Mouse (Mus musculus) thymus, postnatal 0 days (tissue): ENCODE data around the gene Pear1. TPM values are rescaled to one million over a fixed set of nuclear protein-coding genes. Genes with fewer than 3 reads are reported as not detected.
"Not testable (repeated sequence)": the region's sequence is repeated elsewhere in the genome, so short reads cannot be mapped to it uniquely, and the experiment has no call there.

Source experiments
- DNase-seq: peaks from one replicate; pipeline ENCODE4 v3.0.0-alpha.2; 2015; ENCODE audit warnings: low spot score
- polyA plus RNA-seq: library from polyadenylated mRNA; unstranded; fragments of >200 nt; fragmentation: Nextera tagmentation; extraction: Ambion mirVana; gene quantifications from 2 replicates; pipeline ENCODE4 v1.2.1, GENCODE M21; 2015

The Pear1 gene
- polyA plus RNA-seq: 3.5 and 3.6 TPM in 2 replicates

DNA sequence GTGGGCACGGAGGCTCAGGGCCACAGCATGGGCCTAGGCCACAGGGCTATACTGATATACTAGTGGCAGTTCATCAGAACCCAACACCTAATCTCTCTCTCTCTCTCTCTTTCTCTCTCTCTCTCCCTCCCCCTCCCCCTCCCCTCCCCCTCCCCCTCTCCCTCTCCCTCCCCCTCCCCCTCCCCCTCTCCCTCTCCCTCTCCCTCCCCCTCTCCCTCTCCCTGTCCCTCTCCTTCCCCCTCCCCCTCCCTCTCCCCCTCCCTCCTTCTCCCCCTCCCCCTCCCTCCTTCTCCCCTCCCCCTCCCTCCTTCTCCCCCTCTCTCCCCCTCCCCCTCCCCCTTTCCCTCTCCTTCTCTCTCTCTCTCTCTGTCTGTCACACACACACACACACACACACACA, at the start of gene Pear1:
Gene Pear1 (minus strand): TSS at position 101 of the 400 bp plus-strand sequence.
- DNase-seq: not testable (repeated sequence)

DNA sequence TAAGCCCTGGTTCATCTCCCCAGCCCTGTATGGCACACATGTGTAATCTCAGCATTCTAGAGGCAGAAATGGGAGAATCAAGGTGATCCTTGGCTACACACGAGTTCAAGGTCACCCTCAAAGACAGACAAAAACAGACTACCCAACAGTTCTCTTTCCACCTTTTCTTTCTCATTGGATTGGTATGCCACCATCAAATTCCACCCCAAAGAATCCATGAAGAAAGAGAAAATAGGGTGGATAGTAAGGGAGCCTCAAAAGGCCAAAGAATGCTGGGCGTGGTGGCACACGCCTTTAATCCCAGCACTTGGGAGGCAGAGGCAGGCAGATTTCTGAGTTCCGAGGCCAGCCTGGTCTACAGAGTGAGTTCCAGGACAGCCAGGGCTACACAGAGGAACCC, 40.0 kb upstream of the Pear1 start:
- DNase-seq: not testable (repeated sequence)

DNA sequence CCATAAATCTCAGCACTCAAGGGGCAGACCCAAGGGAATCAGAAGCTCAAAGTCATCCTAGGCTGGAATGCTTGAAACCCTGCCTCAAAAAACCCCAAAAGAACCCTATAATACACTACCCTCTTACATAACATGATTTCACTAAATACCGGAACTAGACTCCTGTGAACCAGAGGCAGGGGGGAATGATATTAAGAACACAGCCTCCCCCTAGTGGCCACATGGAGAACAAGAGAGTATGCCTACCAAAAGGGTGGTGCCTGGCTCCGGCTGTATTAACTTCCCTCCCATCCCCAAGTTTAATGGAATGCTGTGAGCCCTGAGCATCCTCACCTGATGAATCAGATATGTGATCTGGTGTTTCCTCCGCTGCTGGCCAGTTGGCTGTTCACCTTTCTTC, 35.7 kb upstream of the Pear1 start:
- peak; percentile 78 for DNase-seq

DNA sequence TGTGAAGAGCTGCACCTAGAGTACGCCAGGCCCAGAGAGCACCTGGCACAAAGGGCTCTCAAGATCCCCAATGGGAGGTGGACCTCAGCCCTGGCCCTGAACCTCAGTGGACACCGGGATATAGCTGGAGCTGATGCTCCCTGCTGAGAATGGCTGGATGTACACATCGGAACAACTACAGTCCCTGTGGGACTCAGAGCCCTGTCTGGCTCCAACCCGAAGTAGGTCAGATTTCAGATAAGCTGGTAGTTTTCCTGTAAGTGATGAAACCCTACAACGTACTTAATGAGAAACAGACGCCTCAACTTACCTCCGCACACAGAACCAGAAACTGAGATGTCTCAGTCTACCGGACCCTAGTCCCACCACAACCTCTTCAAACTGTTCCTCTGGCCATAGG, 33.6 kb upstream of the Pear1 start:
- DNase-seq: no peak

GRCm38 (mm10) chr3:87855936-87856335, 31.8 kb upstream of the Pear1 start:
- DNase-seq: no peak

DNA sequence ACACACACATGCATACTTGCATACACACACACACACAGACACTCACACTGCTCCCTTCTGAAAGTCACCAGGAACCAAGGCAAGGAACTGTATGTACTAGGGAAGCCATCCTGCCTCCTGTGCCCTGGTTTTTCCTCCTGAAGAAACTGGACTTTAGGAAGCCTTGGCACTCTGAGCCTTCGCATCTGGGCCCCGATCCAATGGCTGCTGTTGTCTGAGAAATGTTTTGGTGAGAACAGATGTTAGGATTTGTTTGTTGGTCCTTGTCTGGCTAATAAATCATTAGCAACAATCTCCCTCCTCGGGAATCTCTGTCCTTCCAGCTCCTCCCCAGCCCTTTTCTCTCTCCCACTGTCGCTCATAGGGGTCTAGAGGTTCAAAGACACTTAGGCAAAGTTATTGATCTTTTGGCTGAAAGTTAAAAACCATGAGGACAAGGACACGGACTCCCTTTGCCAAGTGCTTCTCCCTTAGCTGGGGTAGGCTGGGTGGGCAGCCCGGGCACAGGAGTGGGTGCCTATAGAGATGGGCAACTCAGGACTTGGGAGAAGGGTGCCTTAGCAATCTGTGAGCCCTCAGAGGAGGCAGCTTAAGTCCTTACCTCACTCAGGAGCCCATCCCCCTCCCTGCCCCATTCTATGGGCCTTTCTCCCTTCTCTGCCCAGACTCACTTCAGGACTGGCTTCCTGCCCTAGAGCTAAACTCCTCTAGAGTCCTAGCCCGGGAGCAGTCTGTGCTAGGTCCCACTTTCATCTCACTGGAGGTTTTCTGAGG, 30.9 kb upstream of the Pear1 start:
- DNase-seq: no peak

DNA sequence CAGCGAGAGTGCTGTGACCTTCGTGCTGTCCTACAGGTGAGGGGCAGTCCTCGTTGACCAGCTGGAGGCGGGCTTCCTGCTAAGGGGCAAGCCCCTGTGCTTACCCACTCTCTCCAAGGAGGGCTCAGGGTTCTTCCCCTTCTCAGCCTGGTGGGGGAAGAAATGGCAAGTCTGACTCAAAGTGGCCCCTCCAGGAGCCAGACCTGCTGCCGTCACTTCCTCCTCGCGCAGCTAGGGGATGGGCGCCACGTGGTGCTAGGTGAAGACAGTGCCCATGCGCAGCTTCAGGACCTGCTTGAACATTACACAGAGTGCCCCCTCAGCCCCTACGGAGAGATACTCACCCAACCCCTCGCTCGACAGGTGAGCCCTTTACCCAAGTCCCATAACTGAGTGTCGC, 25.0 kb upstream of the Pear1 start:
- DNase-seq: no peak

- DNase-seq: peak; percentile 87
These were observed 23.6 kb upstream of the Pear1 start for GRCm38 (mm10) chr3:87847680-87848079.

DNA sequence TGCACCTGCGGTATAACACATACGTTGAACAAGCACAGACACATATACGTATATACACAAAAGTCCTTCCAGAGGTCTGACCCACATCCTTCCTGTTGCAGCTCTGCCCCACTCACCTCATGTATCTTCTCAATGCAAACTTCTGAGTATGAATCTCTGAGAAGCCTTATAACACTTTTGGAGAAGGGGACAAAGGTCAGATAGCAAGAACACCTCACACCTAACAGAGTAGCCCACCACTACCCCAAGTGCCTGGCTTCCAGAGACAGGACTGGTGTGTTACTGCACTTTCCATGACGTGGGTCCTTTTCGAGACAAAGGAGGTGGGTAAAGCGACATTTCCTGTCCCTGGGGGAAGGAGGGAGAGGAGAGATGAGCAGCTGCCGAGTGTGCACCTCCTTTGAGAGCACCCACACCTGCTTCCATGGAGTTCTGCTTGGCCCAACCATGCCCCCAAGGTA, 22.6 kb upstream of the Pear1 start, which contains the start of gene Sh2d2a:
Gene Sh2d2a (plus strand): TSS at position 106 of the 461 bp plus-strand sequence.
- peak; percentile 93 for DNase-seq

DNA sequence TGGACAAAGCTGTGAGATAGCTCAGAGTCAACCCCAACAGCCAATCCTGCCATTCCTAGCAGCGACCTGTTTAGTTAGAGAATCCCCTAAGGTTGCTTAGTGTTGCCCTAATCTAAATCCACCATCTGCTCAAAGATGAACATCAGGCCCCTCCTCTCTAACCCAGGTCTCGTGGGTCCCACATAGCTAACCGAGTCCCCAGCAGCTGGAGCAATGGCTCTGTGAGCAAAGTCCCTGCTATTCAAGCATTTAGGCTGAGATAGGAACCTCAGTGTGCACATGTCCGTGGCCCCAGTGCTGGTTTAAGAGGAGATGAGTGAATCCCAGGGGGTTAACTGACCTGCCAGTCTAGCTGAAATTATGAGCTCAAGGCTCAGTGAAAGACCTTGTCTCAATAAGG, 22.1 kb upstream of the Pear1 start:
- peak; percentile 74 for DNase-seq

GRCm38 (mm10) chr3:87844981-87845380, 20.9 kb upstream of the Pear1 start:
- no peak for DNase-seq

- no peak for DNase-seq
These were observed 16.8 kb upstream of the Pear1 start for GRCm38 (mm10) chr3:87840858-87841257.

DNA sequence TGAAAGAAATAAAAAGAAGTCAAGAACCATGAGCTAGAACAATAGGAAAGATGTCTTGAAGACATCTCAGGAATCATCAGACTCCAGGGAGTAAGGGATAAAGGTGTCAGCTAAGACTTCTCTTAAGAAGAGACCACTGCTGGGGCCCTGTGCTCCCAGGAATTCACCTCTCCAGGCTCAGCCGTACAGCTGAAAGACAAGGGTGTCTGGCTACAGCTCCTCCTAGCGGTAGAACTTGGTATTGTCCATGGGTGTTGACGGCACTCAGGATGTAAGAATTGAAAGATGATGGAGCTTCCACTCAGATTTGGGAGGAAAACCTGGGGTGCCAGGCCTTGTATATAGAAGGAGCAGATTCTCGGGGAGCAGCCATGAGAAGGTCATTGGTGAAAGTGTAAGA, 14.5 kb upstream of the Pear1 start:
- peak; percentile 83 for DNase-seq

DNA sequence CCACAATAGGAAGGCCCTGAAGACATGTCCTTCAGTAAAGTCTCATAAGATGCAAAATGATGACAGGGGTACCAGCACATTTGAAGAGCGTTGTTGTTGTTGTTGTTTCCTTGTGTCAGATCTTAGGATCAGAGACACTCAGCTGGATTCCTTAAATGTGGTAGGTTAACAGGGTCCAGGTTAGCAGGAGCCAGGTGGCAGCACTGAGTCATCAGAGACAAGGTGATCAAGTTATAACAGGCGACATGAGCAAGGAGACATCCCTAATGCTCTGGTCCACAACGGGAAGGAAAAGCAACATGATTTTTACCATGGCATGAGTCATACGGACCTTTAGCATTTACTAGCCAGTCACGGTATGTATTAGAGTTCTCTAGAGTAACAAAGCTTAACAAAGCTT, 9.4 kb upstream of the Pear1 start:
- peak; percentile 35 for DNase-seq

- no peak for DNase-seq
These were observed 8.2 kb upstream of the Pear1 start for GRCm38 (mm10) chr3:87832109-87832859.

GRCm38 (mm10) chr3:87829025-87829424, 4.9 kb upstream of the Pear1 start:
- no peak for DNase-seq

GRCm38 (mm10) chr3:87828435-87828834, 4.3 kb upstream of the Pear1 start:
- DNase-seq: no peak

DNA sequence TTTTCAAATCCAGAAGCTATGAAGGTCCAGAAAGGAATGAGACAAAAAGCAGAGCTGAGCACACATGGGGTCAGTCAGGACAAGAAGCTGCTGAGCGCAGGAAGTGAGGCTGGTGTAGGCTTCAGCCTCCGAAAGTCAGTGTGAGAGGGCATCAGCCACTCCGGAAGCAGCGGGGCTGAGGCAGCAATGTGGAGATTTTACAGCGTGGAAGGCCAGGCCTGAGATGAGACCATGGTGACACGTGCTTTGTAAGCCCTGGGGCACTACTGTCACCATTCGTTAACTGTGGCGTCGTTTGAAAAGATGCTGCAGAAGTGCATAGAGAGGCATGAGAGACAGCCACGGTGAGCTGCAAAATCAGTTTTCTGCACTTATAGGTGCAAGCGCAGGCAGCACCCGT, 5.9 kb downstream of the Pear1 start:
- DNase-seq: no peak

DNA sequence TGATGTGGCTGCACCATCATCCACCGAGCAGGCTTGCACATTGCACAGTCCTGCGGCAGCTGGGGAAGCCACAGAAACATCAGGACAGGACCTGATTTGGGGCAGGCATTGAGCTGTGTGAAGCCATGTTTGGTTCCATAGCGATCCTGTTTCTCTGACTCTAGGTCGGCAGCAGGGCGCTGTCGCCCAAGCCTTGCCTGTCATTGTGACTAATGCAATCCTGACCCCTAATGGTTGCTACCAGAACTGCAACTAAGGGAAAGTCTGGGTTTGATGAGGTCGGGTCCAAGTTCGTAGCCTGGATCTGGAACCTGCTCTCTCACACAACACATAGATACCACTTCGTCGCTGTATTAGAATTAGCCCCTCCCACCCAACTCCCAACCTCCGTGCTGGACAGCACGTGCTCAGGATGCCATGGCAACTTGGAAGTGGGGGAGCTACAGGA, 7.4 kb downstream of the Pear1 start:
- DNase-seq: peak; percentile 81

DNA sequence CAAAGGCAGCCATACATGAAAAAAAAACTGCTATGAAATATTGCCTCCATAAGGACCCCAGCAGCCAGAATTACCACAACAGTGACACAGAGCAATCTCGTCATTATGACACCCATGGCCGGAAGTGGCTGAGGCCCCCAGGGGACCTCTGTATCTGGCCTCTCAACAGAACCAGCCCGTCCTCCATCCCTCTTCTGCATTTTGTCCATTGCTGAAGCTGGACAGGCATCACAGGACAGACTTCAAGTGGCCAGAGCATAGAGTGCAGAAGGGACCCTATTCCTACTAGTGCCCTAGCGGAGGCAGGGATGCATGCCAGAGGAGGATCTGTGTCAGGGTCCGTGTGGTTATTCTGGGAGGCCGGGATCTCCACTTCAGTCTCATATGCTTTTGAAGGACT, 7.9 kb downstream of the Pear1 start:
- DNase-seq: no peak

DNA sequence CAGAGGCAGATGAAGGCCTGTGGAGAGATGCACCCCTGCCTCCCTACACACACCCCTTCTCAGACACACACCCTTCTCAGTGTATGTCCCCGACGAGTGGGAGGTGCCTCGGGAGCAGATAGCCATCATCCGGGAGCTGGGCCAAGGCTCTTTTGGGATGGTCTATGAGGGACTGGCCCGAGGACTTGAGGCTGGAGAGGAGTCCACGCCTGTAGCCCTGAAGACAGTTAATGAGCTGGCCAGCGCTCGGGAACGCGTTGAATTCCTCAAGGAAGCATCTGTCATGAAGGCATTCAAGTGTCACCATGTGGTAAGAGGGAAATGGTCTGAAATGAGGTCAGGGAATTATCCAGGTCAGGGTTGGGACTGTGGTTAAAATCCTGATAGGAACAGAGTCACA, 11.2 kb downstream of the Pear1 start:
- DNase-seq: no peak

GRCm38 (mm10) chr3:87812413-87812812, 11.7 kb downstream of the Pear1 start:
- DNase-seq: no peak
